Comparison of ENCODE assay signal across 20 mouse cellular contexts in genomic region chr1:55167560-55167959, GRCm38 (mm10).
"Had no signal": no experiment of that assay in that cellular context is flagged by ENCODE, and none has a peak within 500 bp of the region (broad histone marks: within the 10 kb centered on the region; RNA-seq: fewer than 3 reads in every experiment).

No protein-coding gene starts in this region.

- H3K4me1 ChIP-seq: midbrain, embryonic 12.5 days; neural tube, embryonic 13.5 days; neural tube, embryonic 15.5 days had no signal

- H3K36me3 ChIP-seq: midbrain, embryonic 12.5 days; neural tube, embryonic 15.5 days; stomach, embryonic 15.5 days had no signal

- H3K27ac ChIP-seq: macrophage; midbrain, embryonic 10.5 days; midbrain, embryonic 12.5 days; neural tube, embryonic 13.5 days; neural tube, embryonic 15.5 days; stomach, embryonic 15.5 days; stomach, postnatal 0 days had no signal

- H3K9ac ChIP-seq: lung, embryonic 14.5 days; midbrain, embryonic 12.5 days; neural tube, embryonic 13.5 days; neural tube, embryonic 15.5 days; stomach, embryonic 15.5 days had no signal

- DNase-seq: lung, adult 18-20 months; lung, embryonic 14.5 days; lung, postnatal 14 days; lung, postnatal 36 days; midbrain, embryonic 14.5 days; retina, postnatal 1 day; right cerebral cortex, adult 18-20 months; right cerebral cortex, postnatal 14 days; thymus, adult 2 months; thymus, postnatal 25 days; thymus, postnatal 4 days had no signal

- H3K27me3 ChIP-seq: midbrain, embryonic 12.5 days; neural tube, embryonic 13.5 days; neural tube, embryonic 15.5 days; stomach, embryonic 15.5 days had no signal

- ATAC-seq: midbrain, embryonic 16.5 days had no signal

- H3K9me3 ChIP-seq: stomach, embryonic 15.5 days had no signal

- H3K4me2 ChIP-seq: lung, embryonic 14.5 days; midbrain, embryonic 12.5 days; neural tube, embryonic 13.5 days; neural tube, embryonic 15.5 days; stomach, embryonic 15.5 days had no signal

- H3K4me3 ChIP-seq: midbrain, embryonic 10.5 days; midbrain, embryonic 12.5 days; myocyte; neural tube, embryonic 13.5 days; neural tube, embryonic 15.5 days; stomach, embryonic 15.5 days had no signal
